Mouse (Mus musculus) spleen, adult 2 months (tissue): ENCODE measurements around the gene Olfr110.

Experiments used
- CTCF ChIP-seq: fragments of 200-500 bp; IDR thresholded peaks from 2 replicates; pipeline ENCODE4 v1.5.1; 2011; ENCODE audit warnings: mild to moderate bottlenecking, inconsistent platforms; ENCODE audit not compliant: insufficient read depth, insufficient read length, insufficient replicate concordance; ENCODE audit errors: extremely low read depth
- POLR2A ChIP-seq: fragments of 200-500 bp; IDR thresholded peaks from 2 replicates; pipeline ENCODE4 v1.6.1; 2011; ENCODE audit warnings: low read depth, low read length, inconsistent platforms

DNA sequence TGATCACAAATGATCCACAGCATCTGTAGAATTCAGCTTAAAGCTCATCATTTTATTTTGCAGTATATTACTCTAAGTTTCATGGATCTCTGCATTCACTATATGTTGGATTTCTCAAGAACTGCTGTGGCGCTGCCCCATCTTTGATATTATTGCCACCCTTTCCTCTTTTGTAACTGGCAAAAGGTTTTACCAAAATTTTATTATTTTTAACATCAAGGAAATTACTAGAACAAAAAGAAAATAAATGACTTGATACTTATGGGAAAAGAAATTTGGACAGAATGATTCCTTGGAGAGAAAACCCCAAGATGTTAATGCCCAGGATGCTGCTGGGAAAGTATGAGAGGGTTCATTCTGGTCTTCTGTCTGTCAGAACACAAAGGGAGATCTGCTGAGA, 33.7 kb upstream of the Olfr110 start, which contains the start of gene Olfr109:
- TF ChIP-seq CTCF, result no peak
- no peak for TF ChIP-seq POLR2A
